Mouse (Mus musculus) midbrain, postnatal 0 days (tissue): Measurements from ENCODE around the gene Ercc2. TPM values are rescaled to one million over a fixed set of nuclear protein-coding genes. Genes with fewer than 3 reads are reported as not detected.

Experiments used
- ATAC-seq: fragments of 200-750 bp; cut with Nextera tagmentation; 2 replicates; pipeline ENCODE4 v1.8.0; 2017; ENCODE audit warnings: moderate number of reproducible peaks, mild to moderate bottlenecking, moderate TSS enrichment, moderate library complexity; ENCODE audit not compliant: low FRiP score
- DNase-seq: peaks from one replicate; pipeline ENCODE4 v3.0.0-alpha.2; 2015; ENCODE audit warnings: low spot score
- H3K27ac ChIP-seq: fragments of 300-500 bp; sonication (generic); 2 replicates; pipeline ENCODE4 v1.5.1; 2014; ENCODE audit warnings: low read depth, mild to moderate bottlenecking, low read length, mixed read lengths
- H3K27me3 ChIP-seq: fragments of 300-500 bp; sonication (generic); 2 replicates; pipeline ENCODE4 v1.6.1; 2014; ENCODE audit warnings: low read length, control low read depth, mixed read lengths; ENCODE audit not compliant: insufficient read depth
- H3K36me3 ChIP-seq: fragments of 300-500 bp; sonication (generic); 2 replicates; pipeline ENCODE4 v1.6.1; 2014; ENCODE audit warnings: low read length, control low read depth, mixed read lengths; ENCODE audit not compliant: insufficient read depth
- H3K4me1 ChIP-seq: fragments of 300-500 bp; sonication (generic); 2 replicates; pipeline ENCODE4 v1.6.1; 2014; ENCODE audit warnings: mild to moderate bottlenecking, control low read depth, antibody characterized with exemption, low read length, mixed read lengths; ENCODE audit not compliant: insufficient read depth
- H3K4me2 ChIP-seq: fragments of 300-500 bp; sonication (generic); 2 replicates; pipeline ENCODE4 v1.6.1; 2014; ENCODE audit warnings: low read depth, mild to moderate bottlenecking, low read length, mixed read lengths; ENCODE audit not compliant: poor library complexity, severe bottlenecking
- H3K4me3 ChIP-seq: fragments of 300-500 bp; sonication (generic); 2 replicates; pipeline ENCODE4 v1.5.1; 2014; ENCODE audit warnings: low read depth, mild to moderate bottlenecking, low read length, moderate library complexity
- H3K9ac ChIP-seq: fragments of 300-500 bp; sonication (generic); replicated peaks from 2 replicates; pipeline ENCODE4 v1.6.1; 2014; ENCODE audit warnings: mild to moderate bottlenecking, low read length, moderate library complexity, mixed read lengths; ENCODE audit not compliant: poor library complexity, severe bottlenecking
- H3K9me3 ChIP-seq: fragments of 300-500 bp; sonication (generic); 2 replicates; pipeline ENCODE4 v1.6.1; 2016; ENCODE audit warnings: low read length, control low read depth
- CTCF ChIP-seq: IDR thresholded peaks from 2 replicates; pipeline ENCODE4 v1.5.1; 2016; ENCODE audit warnings: antibody characterized with exemption, mild to moderate bottlenecking
- WGBS: fragments of 180-500 bp; shearing (Covaris S2); extraction: QIAGEN DNeasy Blood & Tissue Kit; methylation state at CpG from one replicate; pipeline ENCODE4 v1.1.7; 2014; 5-methylcytosine and 5-hydroxymethylcytosine counted together
- polyA plus RNA-seq: library from polyadenylated mRNA; unstranded; fragments of >200 nt; fragmentation: Nextera tagmentation; extraction: Ambion mirVana; gene quantifications from 2 replicates; pipeline ENCODE4 v1.2.1, GENCODE M21; 2015
- total RNA-seq: library from RNA; depleted of rRNA; stranded (reverse); fragments of >200 nt; gene quantifications from 2 replicates; pipeline ENCODE4 v1.2.3, GENCODE M21; 2014

The Ercc2 gene
- total and polyA plus RNA-seq, 2 experiments from 2014 or later = 22.9 to 63.0 TPM

DNA sequence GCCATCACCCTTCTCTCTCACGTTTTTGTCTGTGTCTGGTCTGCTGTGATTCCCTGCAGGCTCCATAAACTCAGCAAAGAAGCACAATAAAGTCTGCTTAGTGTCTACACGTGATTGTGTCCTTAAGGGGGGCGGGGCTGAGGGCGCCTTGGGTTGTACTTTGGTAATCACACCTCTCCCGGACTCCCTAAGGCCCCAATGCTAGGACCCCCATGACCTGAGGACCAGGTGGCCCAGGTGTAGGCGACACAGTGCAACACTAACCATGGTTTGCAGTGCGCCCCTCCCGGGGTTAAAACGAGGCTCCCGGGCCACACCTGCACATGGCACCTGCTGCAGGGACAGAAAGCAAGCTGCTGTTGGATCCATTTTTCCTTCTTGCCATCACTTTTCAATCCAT, 40.6 kb upstream of the Ercc2 start:
- H3K4me2 ChIP-seq = peak overlapping the region; percentile 98
- TF ChIP-seq CTCF = no peak
- no peak for ATAC-seq
- no peak overlapping the region for H3K27ac ChIP-seq
- 22% methylated on average over 10 of the region's 10 CpGs for WGBS
- peak overlapping the region; percentile 49 for H3K4me3 ChIP-seq
- peaks cover 11% of the 10 kb centered on the region for H3K4me1 ChIP-seq
- H3K9me3 ChIP-seq = no peaks in the 10 kb centered on the region
- DNase-seq = no peak
- no peak overlapping the region; the same call in 1 of the 2 replicates for H3K9ac ChIP-seq
- H3K27me3 ChIP-seq = peaks cover 4% of the 10 kb centered on the region; the same call in 1 of the 2 replicates
- no peaks in the 10 kb centered on the region for H3K36me3 ChIP-seq

DNA sequence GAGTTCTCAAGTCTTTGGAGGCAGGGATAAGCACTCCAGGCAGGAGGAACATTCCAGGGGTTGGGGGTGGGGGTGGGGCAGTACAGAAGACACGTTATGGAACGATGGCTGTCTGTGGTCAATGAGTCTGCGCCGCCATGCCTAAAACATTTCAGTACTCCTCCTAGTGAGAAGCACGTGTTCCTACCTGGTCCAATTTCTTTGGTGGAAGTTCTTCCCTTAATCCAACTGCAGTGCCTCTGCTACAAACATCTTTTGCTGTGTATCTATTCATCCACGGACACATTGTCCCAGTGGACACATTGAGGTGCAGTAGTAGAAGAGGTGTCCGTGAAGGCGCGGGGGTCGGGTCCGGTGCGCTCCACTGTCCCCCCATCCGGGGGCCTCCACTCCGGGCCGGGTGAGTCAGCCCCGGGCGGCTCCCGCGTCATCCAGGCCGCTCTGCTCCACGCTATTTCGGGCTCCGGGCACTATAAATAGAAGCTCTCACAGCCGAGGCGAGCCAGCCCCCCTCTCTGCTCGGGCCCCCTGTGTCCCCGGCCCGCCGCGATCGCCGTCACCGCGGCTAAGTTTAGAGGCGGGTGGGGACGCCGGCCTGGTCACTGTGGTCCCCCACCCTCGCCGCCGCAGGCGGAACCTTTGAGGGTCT, 39.9 kb upstream of the Ercc2 start:
- Histone ChIP-seq H3K27me3 (peaks cover 4% of the 10 kb centered on the region; the same call in 1 of the 2 replicates), H3K9me3 (no peaks in the 10 kb centered on the region), H3K4me3 (peak overlapping the region; percentile 49), H3K4me2 (peak overlapping the region; percentile 98), H3K9ac (peak overlapping the region; percentile 55), H3K27ac (no peak overlapping the region), H3K4me1 (peaks cover 11% of the 10 kb centered on the region), H3K36me3 (no peaks in the 10 kb centered on the region)
- ATAC-seq = peak; percentile 18; the same call in 1 of the 2 replicates
- no peak for DNase-seq
- TF ChIP-seq CTCF = no peak
- WGBS = under 1% methylated on average over 41 of the region's 41 CpGs

DNA sequence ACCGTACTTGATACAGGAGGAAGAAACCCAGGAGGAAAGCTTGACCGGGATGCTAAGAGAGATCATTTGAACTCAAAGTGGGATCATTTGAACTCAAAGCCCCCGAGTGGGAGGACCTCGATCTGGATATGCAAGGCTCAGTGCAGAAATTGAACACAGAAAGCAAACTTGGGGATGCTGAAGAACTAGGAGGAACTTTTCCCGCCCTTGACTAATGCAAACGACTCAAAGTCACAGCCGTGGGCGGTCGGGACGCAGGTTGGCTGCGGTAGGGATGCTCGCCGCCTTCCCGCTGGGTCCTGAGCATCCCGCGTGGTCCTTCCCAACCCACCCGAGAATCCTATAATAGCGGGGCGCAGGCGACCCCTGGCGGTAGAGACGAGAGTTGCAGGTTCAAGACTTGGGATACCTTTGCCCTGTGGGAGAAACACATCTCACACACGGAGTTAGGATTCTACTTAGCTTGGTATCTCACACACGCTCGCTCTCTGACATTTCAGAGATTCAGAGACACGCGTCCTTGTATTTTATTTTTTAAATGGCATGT, 39.3 kb upstream of the Ercc2 start:
- H3K27me3 ChIP-seq = peaks cover 4% of the 10 kb centered on the region; the same call in 1 of the 2 replicates
- ATAC-seq (peak; percentile 28; the same call in 1 of the 2 replicates), DNase-seq (peak; percentile 85)
- no peaks in the 10 kb centered on the region for H3K9me3 ChIP-seq
- TF ChIP-seq CTCF = peak; percentile 98
- H3K9ac ChIP-seq = peak overlapping the region; percentile 55; the same call in 1 of the 2 replicates
- peak overlapping the region; percentile 98 for H3K4me2 ChIP-seq
- H3K4me1 ChIP-seq = peaks cover 11% of the 10 kb centered on the region
- 0 out of 2 replicates have a peak, but pooled peaks cover 1% of the 10 kb centered on the region for H3K36me3 ChIP-seq
- H3K4me3 ChIP-seq = peak overlapping the region; percentile 49
- H3K27ac ChIP-seq = no peak overlapping the region
- under 1% methylated on average over 27 of the region's 27 CpGs for WGBS

DNA sequence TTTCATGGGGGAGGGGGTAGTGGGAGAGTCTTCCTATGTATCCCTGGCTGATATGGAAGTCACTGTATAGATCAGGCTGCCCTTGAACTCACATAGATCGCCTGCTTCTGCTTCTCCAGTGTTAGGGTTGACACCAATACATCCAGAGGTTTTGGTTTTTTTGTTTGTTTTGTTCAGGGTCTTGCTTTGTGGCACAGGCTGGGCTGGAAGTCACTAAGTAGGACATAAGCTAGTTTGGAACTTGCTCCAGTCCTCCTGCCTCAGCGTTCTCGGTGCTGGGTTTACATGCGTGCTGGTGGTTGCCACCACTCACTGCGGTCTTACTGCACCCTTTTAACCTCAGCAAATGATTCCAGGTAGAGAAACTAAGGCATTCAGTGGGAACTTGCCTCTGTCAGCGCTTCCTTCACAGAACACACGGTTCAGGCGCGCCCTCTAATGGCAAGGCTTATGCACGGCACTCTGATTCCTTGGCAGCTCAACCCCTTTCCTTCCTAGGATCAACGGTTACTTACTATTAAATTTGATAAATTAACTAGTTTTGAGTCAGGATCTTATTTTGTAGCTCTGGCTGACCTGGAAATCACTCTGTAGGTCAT, 38.5 kb upstream of the Ercc2 start:
- ATAC-seq (no peak), DNase-seq (peak; percentile 72)
- H3K9ac ChIP-seq = no peak overlapping the region
- peaks cover 4% of the 10 kb centered on the region; the same call in 1 of the 2 replicates for H3K27me3 ChIP-seq
- H3K4me2 ChIP-seq = 0 out of 2 replicates have a peak overlapping the region, but pooled peaks have one; percentile 98
- H3K4me3 ChIP-seq = no peak overlapping the region
- TF ChIP-seq CTCF = peak; percentile 86
- H3K9me3 ChIP-seq = no peaks in the 10 kb centered on the region
- 0 out of 2 replicates have a peak, but pooled peaks cover 2% of the 10 kb centered on the region for H3K36me3 ChIP-seq
- WGBS = 1% methylated on average over 11 of the region's 11 CpGs
- H3K27ac ChIP-seq = no peak overlapping the region
- peaks cover 11% of the 10 kb centered on the region for H3K4me1 ChIP-seq

DNA sequence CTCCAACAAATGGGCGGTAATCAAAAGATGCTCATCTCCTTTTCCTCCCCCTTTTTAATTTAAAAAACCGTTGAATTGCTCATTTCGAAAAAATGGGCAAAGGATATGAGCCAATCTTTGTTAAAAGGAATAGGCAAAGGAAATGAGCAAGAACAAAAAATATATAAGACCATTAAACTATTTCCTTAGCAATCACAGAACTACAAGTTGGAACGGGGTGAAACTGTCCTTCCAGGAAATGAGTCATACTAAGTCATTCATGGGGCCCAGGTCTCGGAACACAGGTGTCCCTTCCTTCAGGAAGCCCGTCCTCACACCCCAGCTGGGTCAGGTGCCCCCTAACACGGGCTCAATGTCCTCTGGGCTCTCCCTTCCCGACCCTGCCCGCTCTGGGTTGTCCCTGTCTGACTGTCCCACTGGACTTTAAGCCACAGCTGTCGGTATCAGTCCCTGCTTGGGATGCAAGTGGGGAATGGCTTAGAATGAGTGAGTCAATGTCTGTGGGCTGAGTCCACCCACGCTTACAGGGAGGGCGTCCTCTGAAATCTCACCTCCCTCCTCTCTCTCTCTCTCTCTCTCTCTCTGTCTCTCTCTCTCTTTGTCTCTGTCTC, 37.5 kb upstream of the Ercc2 start, which contains the start of gene Ercc1:
Gene Ercc1 (plus strand): TSS at position 542 of the 611 bp plus-strand sequence.
- TF ChIP-seq CTCF = no peak
- DNase-seq (no peak), ATAC-seq (no peak)
- WGBS = 25% methylated on average over 12 of the region's 12 CpGs
- peak within 1 kb of the TSS; percentile 62 for H3K4me3 ChIP-seq
- H3K9me3 ChIP-seq = no peaks in the 10 kb centered on the region
- peak within 1 kb of the TSS; percentile 78 for H3K9ac ChIP-seq
- peak within 1 kb of the TSS; percentile 83 for H3K27ac ChIP-seq
- peaks cover 4% of the 10 kb centered on the region; the same call in 1 of the 2 replicates for H3K27me3 ChIP-seq
- peaks cover 10% of the 10 kb centered on the region; the same call in 1 of the 2 replicates for H3K36me3 ChIP-seq
- H3K4me2 ChIP-seq = peak within 1 kb of the TSS; percentile 59
- H3K4me1 ChIP-seq = peaks cover 11% of the 10 kb centered on the region
